Mouse (Mus musculus) frontal cortex, postnatal 10 days (tissue): ENCODE results near the gene Gm5724.

Source experiments
- DNase-seq, 2 experiments: peaks; one replicate each; pipeline ENCODE4 v3.0.0; 2022; ENCODE audit warnings: low spot score in 2 of 2, mixed read lengths in 1 of 2

Gene Gm5724

GRCm38 (mm10) chr6:141773710-141774109 is at the start of gene Gm5724:
Gene Gm5724, minus strand, starts transcription at chr6:141773810.
- DNase-seq = no peak

- peak in 1 of 2 experiments; percentile 7 for DNase-seq
Measured at GRCm38 (mm10) chr6:141797837-141798236, 24.2 kb upstream of the Gm5724 start.

GRCm38 (mm10) chr6:141774476-141774875 is 866 bp upstream of the Gm5724 start:
- DNase-seq = no peak

GRCm38 (mm10) chr6:141691246-141691645 is 82.4 kb downstream of the Gm5724 start:
- no peak for DNase-seq

GRCm38 (mm10) chr6:141687008-141687407 is 86.6 kb downstream of the Gm5724 start:
- DNase-seq = no peak
